Mouse (Mus musculus) liver, postnatal 0 days (tissue): Measurements from ENCODE around the gene Kcnmb4.

ENCODE experiments used
- CTCF ChIP-seq: sonication (generic); IDR thresholded peaks from 2 replicates; pipeline ENCODE4 v1.5.1; 2016; ENCODE audit warnings: antibody characterized with exemption, low read depth
- EP300 ChIP-seq: IDR thresholded peaks from 2 replicates; pipeline ENCODE4 v1.6.1; 2016; ENCODE audit warnings: antibody characterized with exemption, low read depth, mild to moderate bottlenecking

GRCm38 (mm10) chr10:116505303-116506014, 31.8 kb upstream of the Kcnmb4 start:
- TF ChIP-seq CTCF (no peak), EP300 (no peak)
